Mouse (Mus musculus) forebrain, embryonic 12.5 days (tissue): Measurements from ENCODE around the gene Sfi1. TPM values are rescaled to one million over a fixed set of nuclear protein-coding genes. Genes with fewer than 3 reads are reported as not detected.
A peak's percentile ranks its signal among the peaks of the same experiment; 100 is the strongest.
"Not testable (repeated sequence)": the region's sequence is repeated elsewhere in the genome, so short reads cannot be mapped to it uniquely, and the experiment has no call there.

Experiments used
- ATAC-seq: fragments of 200-750 bp; cut with Nextera tagmentation; 2 replicates; pipeline ENCODE4 v1.8.0; 2017; ENCODE audit warnings: moderate TSS enrichment; ENCODE audit not compliant: low FRiP score
- H3K27ac ChIP-seq: fragments of 300-500 bp; sonication (generic); 2 replicates; pipeline ENCODE4 v1.5.1; 2016; ENCODE audit warnings: mild to moderate bottlenecking
- H3K27me3 ChIP-seq: fragments of 300-500 bp; sonication (generic); 2 replicates; pipeline ENCODE4 v1.6.1; 2016; ENCODE audit warnings: mild to moderate bottlenecking
- H3K36me3 ChIP-seq: fragments of 300-500 bp; sonication (generic); replicated peaks from 2 replicates; pipeline ENCODE4 v1.6.1; 2016; ENCODE audit warnings: mild to moderate bottlenecking
- H3K4me1 ChIP-seq: fragments of 300-500 bp; sonication (generic); 2 replicates; pipeline ENCODE4 v1.6.1; 2016
- H3K4me2 ChIP-seq: fragments of 300-500 bp; sonication (generic); 2 replicates; pipeline ENCODE4 v1.6.1; 2016; ENCODE audit warnings: mild to moderate bottlenecking, moderate library complexity
- H3K4me3 ChIP-seq: fragments of 300-500 bp; sonication (generic); replicated peaks from 2 replicates; pipeline ENCODE4 v1.5.1; 2016; ENCODE audit warnings: mild to moderate bottlenecking
- H3K9ac ChIP-seq: fragments of 300-500 bp; sonication (generic); 2 replicates; pipeline ENCODE4 v1.6.1; 2016; ENCODE audit warnings: mild to moderate bottlenecking
- H3K9me3 ChIP-seq: fragments of 300-500 bp; sonication (generic); 2 replicates; pipeline ENCODE4 v1.6.1; 2016
- WGBS: fragments of 180-500 bp; shearing (Covaris S2); methylation state at CpG from one replicate; pipeline ENCODE4 v1.1.7; 2016; 5-methylcytosine and 5-hydroxymethylcytosine counted together
- polyA plus RNA-seq: library from polyadenylated mRNA; unstranded; fragments of >200 nt; fragmentation: Nextera tagmentation; extraction: Ambion mirVana; gene quantifications from 2 replicates; pipeline ENCODE4 v1.2.1, GENCODE M21; 2016

Gene Sfi1
- polyA plus RNA-seq, 1 experiment from 2014 or later: 17.8 TPM

DNA sequence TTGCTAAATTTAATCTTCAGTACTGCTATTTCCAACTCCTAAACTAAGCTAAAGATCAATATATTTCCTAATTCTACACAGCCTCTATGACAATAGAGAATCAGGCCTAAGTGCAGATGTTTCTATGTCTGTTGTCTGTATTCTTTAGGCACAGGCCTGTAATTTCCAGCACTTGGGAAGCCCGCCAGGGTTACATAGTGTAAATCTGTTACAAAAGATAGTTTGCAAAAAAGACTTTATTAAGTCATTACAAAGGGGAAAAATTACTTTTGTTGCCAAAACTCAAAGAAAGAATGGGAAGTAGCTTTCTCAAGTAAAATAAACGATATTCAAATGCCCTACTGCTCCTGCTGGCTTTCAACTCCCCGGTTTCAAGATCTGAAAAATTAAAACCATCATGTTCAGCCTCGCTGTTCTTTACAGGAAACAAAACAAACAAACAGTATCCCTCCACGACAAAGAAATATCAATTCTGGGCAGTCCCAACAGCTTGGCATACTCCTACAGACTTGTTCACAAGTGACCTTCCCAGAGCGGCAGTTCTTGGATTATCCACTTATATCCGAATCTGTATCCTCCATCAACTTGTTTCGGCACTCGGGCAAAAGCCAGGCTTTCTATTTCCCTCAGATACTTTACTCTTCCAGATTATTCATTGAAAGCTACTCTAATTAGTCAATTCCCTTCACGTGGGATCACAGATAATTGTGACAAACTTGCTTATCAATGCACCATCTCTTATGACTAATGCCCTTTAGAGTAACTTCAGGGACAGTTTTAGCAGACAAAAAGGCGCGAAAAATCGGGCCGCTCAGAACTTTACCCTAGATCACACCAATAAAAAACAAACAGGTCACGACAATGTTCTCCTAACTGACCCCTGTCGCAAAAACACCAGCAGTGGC lies 8.3 kb upstream of the Sfi1 start:
- no peak overlapping the region; the same call in 1 of the 2 replicates for H3K27ac ChIP-seq
- H3K4me3 ChIP-seq: peak overlapping the region; percentile 41
- peaks cover 9% of the 10 kb centered on the region; the same call in 1 of the 2 replicates for H3K4me1 ChIP-seq
- peaks cover 17% of the 10 kb centered on the region for H3K36me3 ChIP-seq
- H3K4me2 ChIP-seq: peak overlapping the region; percentile 25
- H3K9me3 ChIP-seq: no peaks in the 10 kb centered on the region
- ATAC-seq: no peak
- WGBS: 9% methylated on average over 16 of the region's 16 CpGs
- H3K27me3 ChIP-seq: no peaks in the 10 kb centered on the region
- H3K9ac ChIP-seq: no peak overlapping the region

DNA sequence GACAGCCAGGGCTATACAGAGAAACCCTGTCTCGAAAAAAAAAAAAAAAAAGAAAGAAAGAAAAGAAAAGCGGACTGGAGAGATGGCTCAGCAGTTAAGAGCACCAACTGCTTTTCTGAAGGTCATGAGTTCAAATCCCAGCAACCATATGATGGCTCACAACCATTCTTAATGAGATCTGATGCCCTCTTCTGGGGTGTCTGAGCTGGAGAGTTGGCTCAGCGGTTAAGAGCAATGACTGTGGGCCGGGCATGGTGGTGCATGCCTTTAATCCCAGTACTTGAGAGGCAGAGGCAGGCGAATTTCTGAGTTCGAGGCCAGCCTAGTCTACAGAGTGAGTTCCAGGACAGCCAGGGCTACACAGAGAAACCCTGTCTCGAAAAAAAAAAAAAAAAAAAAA lies 7.4 kb upstream of the Sfi1 start:
- not testable (repeated sequence) for ATAC-seq, H3K4me1 ChIP-seq, H3K27ac ChIP-seq

DNA sequence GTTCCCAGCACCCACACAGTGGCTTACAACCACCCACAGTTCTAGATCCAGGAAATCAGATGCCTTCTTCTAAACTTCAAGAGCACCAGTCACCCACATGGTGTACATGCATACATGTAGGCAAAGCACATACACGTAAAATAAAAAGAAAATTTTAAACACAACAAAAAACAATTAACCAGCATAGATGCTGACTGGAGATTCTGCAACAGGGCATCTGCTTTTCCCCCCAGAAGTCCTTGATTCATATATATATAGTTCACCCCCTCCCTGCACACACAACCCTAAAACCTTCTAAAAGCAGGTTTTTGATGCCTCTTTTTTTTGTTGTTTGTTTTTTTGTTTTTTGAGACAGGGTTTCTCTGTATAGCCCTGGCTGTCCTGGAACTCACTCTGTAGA lies 10.6 kb downstream of the Sfi1 start:
- not testable (repeated sequence) for H3K9ac ChIP-seq, H3K4me3 ChIP-seq, H3K36me3 ChIP-seq, H3K27ac ChIP-seq, H3K27me3 ChIP-seq, ATAC-seq, H3K4me2 ChIP-seq, H3K9me3 ChIP-seq, H3K4me1 ChIP-seq
- WGBS: 91% methylated on average over 1 of the region's 1 CpGs

More for the DNA sequence above, 7.4 kb upstream of the Sfi1 start:
- H3K36me3 ChIP-seq, H3K4me2 ChIP-seq, H3K27me3 ChIP-seq, H3K9ac ChIP-seq, H3K9me3 ChIP-seq, H3K4me3 ChIP-seq: not testable (repeated sequence)
- WGBS: 90% methylated on average over 7 of the region's 7 CpGs

DNA sequence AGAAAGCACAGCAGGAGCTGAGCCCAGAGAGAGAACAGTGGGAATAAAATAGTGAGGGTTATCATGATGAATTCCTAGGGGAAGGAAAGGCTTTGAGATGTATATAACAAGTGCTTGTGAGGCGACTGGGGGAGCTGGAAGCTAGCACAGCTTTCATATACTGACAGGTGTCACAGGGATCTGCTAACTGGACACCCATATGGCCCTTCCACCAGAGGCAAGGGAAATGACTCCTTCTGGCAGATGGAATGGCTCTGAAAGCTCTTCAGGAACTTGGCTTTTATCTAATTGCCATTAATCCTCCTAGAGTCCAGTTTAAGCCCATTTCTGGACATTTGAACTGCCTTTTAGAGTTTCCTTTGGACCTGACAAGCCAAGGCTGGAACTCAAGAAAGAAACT lies 11.3 kb downstream of the Sfi1 start:
- not testable (repeated sequence) for ATAC-seq, H3K9me3 ChIP-seq, H3K27me3 ChIP-seq, H3K4me1 ChIP-seq, H3K27ac ChIP-seq, H3K4me3 ChIP-seq, H3K9ac ChIP-seq, H3K4me2 ChIP-seq, H3K36me3 ChIP-seq
- WGBS: 20% methylated on average over 1 of the region's 1 CpGs

DNA sequence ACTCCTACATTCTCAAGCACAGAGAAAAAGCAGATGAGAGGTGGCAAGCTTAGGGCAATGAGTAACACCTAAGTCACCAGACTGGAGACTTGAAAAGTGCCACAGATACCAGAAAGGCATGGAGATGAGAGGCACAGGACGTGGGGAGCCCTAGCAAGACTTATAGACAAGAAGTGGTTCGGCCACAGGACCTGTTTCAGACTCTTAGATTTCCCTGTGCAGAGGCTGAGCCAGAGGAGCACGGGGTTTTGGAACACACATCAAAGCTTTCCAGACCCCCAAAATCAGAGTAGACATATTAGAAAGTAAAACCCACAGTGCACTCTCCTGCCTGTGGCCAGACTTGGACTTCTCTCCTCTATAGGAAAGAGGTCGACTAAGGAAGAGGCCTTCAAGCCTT lies 12.0 kb downstream of the Sfi1 start:
- not testable (repeated sequence) for H3K27me3 ChIP-seq, H3K4me3 ChIP-seq, H3K4me2 ChIP-seq, H3K9ac ChIP-seq, H3K4me1 ChIP-seq, H3K36me3 ChIP-seq, H3K9me3 ChIP-seq, ATAC-seq, H3K27ac ChIP-seq
- 61% methylated on average over 4 of the region's 4 CpGs for WGBS

DNA sequence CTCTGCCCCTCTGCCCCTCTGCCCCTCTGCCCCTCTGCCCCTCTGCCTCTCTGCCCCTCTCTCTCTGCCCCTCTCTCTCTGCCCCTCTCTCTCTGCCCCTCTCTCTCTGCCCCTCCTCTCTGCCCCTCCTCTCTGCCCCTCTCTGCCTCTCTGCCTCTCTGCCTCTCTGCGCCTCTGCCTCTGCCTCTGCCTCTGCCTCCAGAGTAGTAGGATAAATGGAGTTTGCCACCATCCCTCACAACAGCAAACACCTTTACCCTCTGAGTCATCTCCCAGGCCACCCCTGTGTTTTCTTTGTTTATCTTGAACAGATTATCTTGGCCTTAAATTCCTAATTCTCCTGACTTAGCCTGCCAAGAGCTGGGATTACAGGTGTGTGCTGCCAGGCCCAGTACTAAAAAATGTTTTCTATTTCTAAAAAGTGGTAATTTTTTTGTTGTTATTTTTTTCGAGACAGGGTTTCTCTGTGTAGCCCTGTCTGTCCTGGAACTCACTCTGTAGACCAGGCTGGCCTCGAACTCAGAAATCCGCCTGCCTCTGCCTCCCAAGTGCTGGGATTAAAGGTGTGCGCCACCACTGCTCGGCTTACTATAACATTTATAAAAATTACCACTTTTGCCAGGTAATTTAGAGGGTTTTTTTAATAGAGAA lies 12.6 kb downstream of the Sfi1 start:
- not testable (repeated sequence) for H3K4me3 ChIP-seq, H3K4me2 ChIP-seq, H3K9ac ChIP-seq, H3K36me3 ChIP-seq, ATAC-seq, H3K27ac ChIP-seq, H3K9me3 ChIP-seq, H3K4me1 ChIP-seq, H3K27me3 ChIP-seq
- 72% methylated on average over 6 of the region's 6 CpGs for WGBS

DNA sequence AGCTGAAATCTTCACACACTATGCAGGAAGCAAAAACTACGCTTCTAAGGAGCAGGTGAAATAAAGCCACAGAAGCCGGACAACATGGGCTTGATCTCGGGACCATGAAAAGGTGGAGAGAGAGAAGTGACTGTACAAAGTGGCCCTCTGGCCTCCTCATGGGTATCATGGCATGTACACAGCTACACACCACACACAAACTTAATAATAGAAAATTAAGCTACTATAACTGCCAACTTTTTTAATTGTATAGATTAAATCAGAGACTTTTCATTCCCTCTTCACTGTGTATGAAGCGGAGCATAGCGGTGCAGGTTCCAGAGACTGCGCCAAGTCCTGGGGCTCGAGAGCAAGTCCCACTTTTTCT lies 13.6 kb downstream of the Sfi1 start:
- H3K9me3 ChIP-seq, H3K27me3 ChIP-seq, H3K27ac ChIP-seq, H3K4me2 ChIP-seq, H3K4me3 ChIP-seq, H3K9ac ChIP-seq, H3K36me3 ChIP-seq, ATAC-seq, H3K4me1 ChIP-seq: not testable (repeated sequence)
- WGBS: 83% methylated on average over 7 of the region's 7 CpGs

DNA sequence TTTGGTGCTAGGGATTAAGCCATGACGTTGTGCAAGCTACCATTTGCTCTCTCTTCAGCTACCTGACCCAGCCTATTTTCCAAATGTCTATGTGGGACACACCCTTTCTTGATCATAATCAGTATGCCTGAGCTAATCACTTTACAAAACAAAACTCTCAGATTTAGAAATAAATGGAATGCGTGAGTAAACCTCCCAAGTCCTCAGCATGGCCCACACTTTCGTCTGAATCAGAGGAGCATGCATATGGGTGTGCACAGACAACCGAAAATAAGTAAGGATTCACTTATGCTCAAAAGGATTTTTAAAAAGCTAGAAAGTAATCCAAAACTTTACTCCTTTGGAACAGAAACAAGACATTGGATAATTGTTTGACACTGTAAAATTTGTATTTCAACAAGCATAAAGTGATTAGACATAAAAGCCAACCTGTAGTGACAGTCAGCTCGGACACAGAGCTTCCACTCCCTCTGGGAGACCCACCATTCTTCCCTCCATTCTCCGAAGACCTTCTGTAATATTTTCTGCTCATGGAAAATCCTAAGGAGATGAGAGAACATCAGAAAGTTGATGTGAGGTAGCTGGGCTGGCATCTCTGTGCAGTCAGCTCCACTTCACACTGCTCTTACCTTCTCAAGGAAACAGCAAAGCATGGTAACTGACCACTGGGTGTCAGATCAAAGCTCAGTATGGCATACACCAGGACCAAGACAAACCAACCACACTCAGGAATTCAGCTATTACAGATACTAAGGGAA lies 14.1 kb downstream of the Sfi1 start:
- H3K27ac ChIP-seq, H3K4me3 ChIP-seq, H3K4me2 ChIP-seq, H3K9ac ChIP-seq, H3K27me3 ChIP-seq, H3K36me3 ChIP-seq, H3K9me3 ChIP-seq, H3K4me1 ChIP-seq: not testable (repeated sequence)
- ATAC-seq: peak; percentile 34
- 87% methylated on average over 6 of the region's 6 CpGs for WGBS

DNA sequence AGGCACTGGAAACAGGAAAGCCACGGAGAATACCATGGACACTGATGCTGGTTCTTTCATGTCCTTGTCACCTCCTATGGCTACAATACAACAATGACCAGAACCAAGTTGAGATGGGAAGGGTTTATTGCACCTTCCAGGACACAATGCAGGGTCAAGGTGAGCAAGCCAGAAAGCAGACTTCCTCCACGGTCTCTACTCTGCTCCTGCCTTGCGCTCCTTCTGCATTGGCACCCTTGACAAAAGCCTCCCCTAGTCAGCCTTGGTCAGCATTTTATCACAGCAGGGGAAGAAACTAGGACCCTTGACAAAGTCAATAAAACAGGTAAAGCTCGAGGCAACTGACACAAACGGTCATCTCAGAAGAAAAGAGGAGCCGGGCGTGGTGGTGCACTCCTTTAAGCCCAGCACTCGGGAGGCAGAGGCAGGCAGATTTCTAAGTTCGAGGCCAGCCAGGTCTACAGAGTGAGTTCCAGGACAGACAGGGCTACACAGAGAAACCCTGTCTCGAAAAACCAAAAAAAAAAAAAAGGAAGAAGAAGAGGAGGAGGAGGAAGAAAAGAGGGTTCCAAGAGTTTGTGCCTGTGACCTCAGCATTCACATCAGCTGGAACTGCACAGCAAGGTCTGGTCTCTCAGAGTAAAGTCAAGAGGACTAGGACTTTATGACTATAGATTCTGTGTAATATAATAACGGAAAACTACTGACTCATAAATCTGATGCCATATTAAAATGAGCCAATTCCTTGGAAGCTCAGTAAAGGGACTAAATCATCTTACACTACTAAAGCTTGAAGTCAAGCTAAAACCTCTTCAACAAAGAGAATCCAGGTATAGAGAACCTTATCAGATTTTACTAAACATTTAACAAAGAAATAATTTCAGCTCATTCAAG lies 19.6 kb downstream of the Sfi1 start:
- ATAC-seq: peak; percentile 53
- H3K36me3 ChIP-seq, H3K9ac ChIP-seq, H3K4me2 ChIP-seq, H3K4me1 ChIP-seq, H3K4me3 ChIP-seq, H3K27ac ChIP-seq, H3K27me3 ChIP-seq: not testable (repeated sequence)
- 86% methylated on average over 11 of the region's 11 CpGs for WGBS
- H3K9me3 ChIP-seq: peaks cover 15% of the 10 kb centered on the region

DNA sequence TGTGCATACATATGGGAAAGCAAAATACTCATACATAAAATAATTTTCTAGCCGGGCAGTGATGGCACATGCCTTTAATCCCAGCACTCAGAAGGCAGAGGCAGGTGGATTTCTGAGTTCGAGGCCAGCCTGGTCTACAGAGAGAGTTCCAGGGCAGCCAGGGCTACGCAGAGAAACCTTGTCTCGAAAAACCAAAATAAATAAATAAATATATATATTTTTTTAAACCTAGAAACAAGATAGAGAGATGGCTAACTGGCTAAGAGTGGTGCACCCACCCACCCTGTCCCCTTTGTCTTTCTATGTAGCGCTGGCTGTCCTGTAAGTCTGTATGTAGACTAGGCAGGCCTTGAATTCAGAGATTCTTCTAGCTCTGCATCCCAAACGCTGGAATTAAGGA lies 20.7 kb downstream of the Sfi1 start:
- not testable (repeated sequence) for H3K9ac ChIP-seq, ATAC-seq, H3K36me3 ChIP-seq, H3K27me3 ChIP-seq, H3K4me3 ChIP-seq, H3K4me2 ChIP-seq, H3K27ac ChIP-seq, H3K4me1 ChIP-seq
- peaks cover 20% of the 10 kb centered on the region for H3K9me3 ChIP-seq
- WGBS: 52% methylated on average over 5 of the region's 6 CpGs

DNA sequence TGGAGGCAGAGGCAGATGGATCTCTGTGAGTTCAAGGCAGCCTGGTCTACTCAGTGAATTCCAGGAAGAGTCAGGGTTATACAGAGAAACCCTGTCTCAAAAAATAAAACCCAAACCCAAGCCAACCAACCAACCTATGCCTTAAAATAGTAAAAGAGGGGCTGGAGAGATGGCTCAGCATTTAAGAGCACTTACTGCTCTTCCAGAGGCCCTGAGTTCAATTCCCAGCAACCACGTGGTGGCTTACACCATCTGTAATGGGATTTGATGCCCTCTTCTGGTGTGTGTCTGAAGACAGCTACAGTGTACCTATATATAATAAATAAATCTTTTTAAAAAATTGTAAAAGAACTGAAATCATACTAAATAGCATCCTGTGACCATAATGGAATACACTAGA lies 21.3 kb downstream of the Sfi1 start:
- H3K4me2 ChIP-seq, H3K27ac ChIP-seq, ATAC-seq, H3K36me3 ChIP-seq, H3K27me3 ChIP-seq, H3K9ac ChIP-seq, H3K4me3 ChIP-seq, H3K4me1 ChIP-seq: not testable (repeated sequence)
- H3K9me3 ChIP-seq: peaks cover 20% of the 10 kb centered on the region
- 76% methylated on average over 1 of the region's 1 CpGs for WGBS

DNA sequence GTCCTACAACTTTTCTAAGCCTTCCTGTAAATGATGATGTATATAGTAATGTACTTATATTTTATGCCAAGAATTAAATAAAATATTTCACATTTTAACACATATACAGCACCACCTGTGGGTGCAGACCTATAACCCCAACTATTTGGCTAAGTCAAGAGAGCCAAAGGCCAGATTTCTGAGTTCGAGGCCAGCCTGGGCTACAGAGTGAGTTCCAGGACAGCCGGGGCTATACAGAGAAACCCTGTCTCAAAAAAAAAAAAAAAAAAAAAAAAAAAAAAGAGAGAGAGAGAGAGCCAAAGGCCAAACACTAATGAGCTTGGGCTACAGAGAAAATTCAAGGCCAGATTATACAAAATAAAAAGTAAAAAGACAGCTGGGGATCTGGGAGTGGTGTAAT lies 24.2 kb downstream of the Sfi1 start:
- H3K36me3 ChIP-seq, H3K4me2 ChIP-seq, H3K4me1 ChIP-seq, H3K4me3 ChIP-seq, H3K27me3 ChIP-seq, H3K9ac ChIP-seq, H3K27ac ChIP-seq: not testable (repeated sequence)
- WGBS: 76% methylated on average over 2 of the region's 2 CpGs
- peak; percentile 7 for ATAC-seq
- peaks cover 24% of the 10 kb centered on the region for H3K9me3 ChIP-seq
